Mouse (Mus musculus) testis, adult 2 months (tissue): Measurements from ENCODE around the gene Vrtn. TPM values are rescaled to one million over a fixed set of nuclear protein-coding genes. Genes with fewer than 3 reads are reported as not detected.

ENCODE experiments used
- H3K27ac ChIP-seq: fragments of 200-500 bp; 2 replicates; pipeline ENCODE4 v1.5.1; 2012; ENCODE audit warnings: low read depth, low read length; ENCODE audit not compliant: control insufficient read depth, insufficient read depth
- H3K27me3 ChIP-seq: fragments of 200-500 bp; 2 replicates; pipeline ENCODE4 v1.6.1; 2012; ENCODE audit warnings: mild to moderate bottlenecking, low read length, moderate library complexity; ENCODE audit not compliant: control insufficient read depth, insufficient read depth
- H3K36me3 ChIP-seq: fragments of 200-500 bp; 2 replicates; pipeline ENCODE4 v1.6.1; 2012; ENCODE audit warnings: mild to moderate bottlenecking, low read length; ENCODE audit not compliant: control insufficient read depth, insufficient read depth
- H3K4me1 ChIP-seq: fragments of 200-500 bp; 2 replicates; pipeline ENCODE4 v1.6.1; 2012; ENCODE audit warnings: low read length; ENCODE audit not compliant: control insufficient read depth, insufficient read depth
- H3K4me3 ChIP-seq: fragments of 200-500 bp; 2 replicates; pipeline ENCODE4 v1.5.1; 2012; ENCODE audit warnings: low read depth, mild to moderate bottlenecking, low read length, moderate library complexity, mixed read lengths; ENCODE audit not compliant: control insufficient read depth
- CTCF ChIP-seq: fragments of 200-500 bp; IDR thresholded peaks from 2 replicates; pipeline ENCODE4 v1.5.1; 2012; ENCODE audit warnings: low read depth, mild to moderate bottlenecking, inconsistent platforms, low read length, moderate library complexity; ENCODE audit not compliant: control insufficient read depth, insufficient read depth, insufficient replicate concordance
- POLR2A ChIP-seq: fragments of 200-500 bp; IDR thresholded peaks from 2 replicates; pipeline ENCODE4 v1.6.1; 2012; ENCODE audit warnings: low read depth, mild to moderate bottlenecking, inconsistent platforms, low read length, moderate library complexity; ENCODE audit not compliant: control insufficient read depth
- polyA plus RNA-seq: library from polyadenylated mRNA; depleted of rRNA; stranded (reverse); fragments of >200 nt; gene quantifications from 2 replicates; pipeline ENCODE4 v1.2.3, GENCODE M21; 2012; rRNA removed

Vrtn gene
- polyA plus RNA-seq, result 0.07 and 0.16 TPM in 2 replicates

GRCm38 (mm10) chr12:84640654-84641053 is at the start of gene Vrtn:
Vrtn (plus strand) TSS chr12:84641019.
- Histone ChIP-seq H3K27ac (no peak within 1 kb of the TSS), H3K27me3 (peaks cover 6% of the 10 kb centered on the region), H3K4me3 (peak within 1 kb of the TSS; percentile 49), H3K4me1 (peaks cover 8% of the 10 kb centered on the region), H3K36me3 (no peaks in the 10 kb centered on the region)
- TF ChIP-seq CTCF (no peak), POLR2A (no peak)

DNA sequence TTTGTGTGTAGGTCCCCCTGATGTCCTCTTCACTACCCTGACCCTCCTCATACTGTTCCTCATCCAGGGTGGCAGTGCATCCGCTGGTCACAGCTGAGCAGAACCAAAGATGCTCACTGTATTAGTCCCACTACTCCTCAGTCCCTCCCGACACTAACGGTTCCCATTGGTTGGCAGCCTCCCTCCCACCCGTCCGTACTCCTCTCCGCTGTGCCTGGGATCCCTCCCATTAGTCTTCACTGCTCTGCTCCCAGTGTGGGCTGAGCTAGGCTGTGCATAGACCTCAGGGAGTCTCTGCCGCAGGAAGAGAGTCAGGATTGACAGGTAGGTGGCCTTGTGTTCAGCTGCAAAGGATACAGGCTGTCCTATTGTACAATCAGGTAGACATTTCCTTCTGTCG is 42.5 kb upstream of the Vrtn start:
- TF ChIP-seq CTCF (no peak), POLR2A (no peak)
- H3K27me3 ChIP-seq, result no peaks in the 10 kb centered on the region
- no peaks in the 10 kb centered on the region for H3K36me3 ChIP-seq

GRCm38 (mm10) chr12:84604001-84604400 is 36.8 kb upstream of the Vrtn start:
- TF ChIP-seq POLR2A (no peak), CTCF (no peak)
- H3K36me3 ChIP-seq, result no peaks in the 10 kb centered on the region

More for the DNA sequence above, 42.5 kb upstream of the Vrtn start:
- Histone ChIP-seq H3K27ac (no peak overlapping the region), H3K4me3 (no peak overlapping the region), H3K4me1 (no peaks in the 10 kb centered on the region)

DNA sequence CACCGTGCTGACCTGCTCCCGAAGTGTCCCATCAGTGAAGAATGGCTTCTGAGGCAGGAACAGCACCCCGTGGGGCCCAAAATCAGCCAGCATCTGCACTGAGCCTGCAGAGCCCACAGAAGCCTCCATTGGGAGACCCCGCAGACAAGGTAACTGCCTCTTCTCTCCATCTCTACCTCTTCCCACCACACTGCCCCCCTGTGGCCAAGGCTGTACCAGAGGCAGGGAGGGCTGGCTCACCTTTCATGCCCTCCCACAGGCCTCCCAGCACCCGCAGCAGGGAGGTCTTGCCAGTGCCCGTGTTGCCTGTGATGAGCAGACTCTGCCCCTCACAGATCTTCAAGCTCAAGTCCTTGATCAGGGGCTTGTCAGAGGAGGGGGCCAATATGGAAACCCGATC is 35.0 kb upstream of the Vrtn start:
- no peaks in the 10 kb centered on the region for H3K36me3 ChIP-seq
- no peak overlapping the region for H3K4me3 ChIP-seq
- TF ChIP-seq POLR2A, result no peak
- peak; percentile 38; the same call in 1 of the 2 replicates for TF ChIP-seq CTCF
- no peaks in the 10 kb centered on the region for H3K27me3 ChIP-seq
- no peak overlapping the region for H3K27ac ChIP-seq
- no peaks in the 10 kb centered on the region for H3K4me1 ChIP-seq

More at GRCm38 (mm10) chr12:84604001-84604400, 36.8 kb upstream of the Vrtn start:
- H3K27me3 ChIP-seq, result no peaks in the 10 kb centered on the region
- no peak overlapping the region for H3K4me3 ChIP-seq
- H3K27ac ChIP-seq, result no peak overlapping the region
- H3K4me1 ChIP-seq, result no peaks in the 10 kb centered on the region

GRCm38 (mm10) chr12:84611718-84612117 is 29.1 kb upstream of the Vrtn start:
- H3K36me3 ChIP-seq, result no peaks in the 10 kb centered on the region
- no peak for TF ChIP-seq CTCF
- TF ChIP-seq POLR2A, result no peak
- H3K4me3 ChIP-seq, result no peak overlapping the region

GRCm38 (mm10) chr12:84612518-84612917 is 28.3 kb upstream of the Vrtn start:
- TF ChIP-seq POLR2A, result no peak
- TF ChIP-seq CTCF, result no peak
- no peak overlapping the region for H3K27ac ChIP-seq
- H3K27me3 ChIP-seq, result no peaks in the 10 kb centered on the region
- H3K36me3 ChIP-seq, result no peaks in the 10 kb centered on the region
- no peak overlapping the region for H3K4me3 ChIP-seq
- peaks cover 14% of the 10 kb centered on the region for H3K4me1 ChIP-seq

More at GRCm38 (mm10) chr12:84611718-84612117, 29.1 kb upstream of the Vrtn start:
- no peaks in the 10 kb centered on the region for H3K27me3 ChIP-seq
- H3K27ac ChIP-seq, result no peak overlapping the region
- peaks cover 11% of the 10 kb centered on the region for H3K4me1 ChIP-seq

DNA sequence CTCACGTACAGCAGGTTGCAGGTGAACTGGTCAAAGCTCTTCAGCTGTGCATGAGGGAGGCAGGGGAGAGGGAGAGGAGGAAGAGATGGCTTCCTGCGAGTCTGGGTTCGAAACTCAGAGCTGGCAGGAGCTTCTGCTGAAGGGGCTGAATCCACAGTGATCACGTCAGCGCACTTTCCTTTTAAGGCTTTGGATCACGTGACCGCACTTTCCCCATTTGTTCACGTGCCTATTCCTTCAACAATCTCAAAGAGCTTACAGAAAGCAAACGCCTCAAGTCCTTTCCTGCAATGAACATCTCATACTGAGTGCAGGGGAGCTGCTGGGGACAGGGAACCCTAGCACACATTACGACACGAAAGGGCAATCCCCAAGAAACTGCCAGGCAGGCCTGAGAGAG is 26.8 kb upstream of the Vrtn start:
- Histone ChIP-seq H3K27ac (no peak overlapping the region), H3K4me1 (peaks cover 16% of the 10 kb centered on the region), H3K36me3 (no peaks in the 10 kb centered on the region), H3K4me3 (peak overlapping the region; percentile 49), H3K27me3 (no peaks in the 10 kb centered on the region)
- TF ChIP-seq CTCF, result no peak
- no peak for TF ChIP-seq POLR2A

DNA sequence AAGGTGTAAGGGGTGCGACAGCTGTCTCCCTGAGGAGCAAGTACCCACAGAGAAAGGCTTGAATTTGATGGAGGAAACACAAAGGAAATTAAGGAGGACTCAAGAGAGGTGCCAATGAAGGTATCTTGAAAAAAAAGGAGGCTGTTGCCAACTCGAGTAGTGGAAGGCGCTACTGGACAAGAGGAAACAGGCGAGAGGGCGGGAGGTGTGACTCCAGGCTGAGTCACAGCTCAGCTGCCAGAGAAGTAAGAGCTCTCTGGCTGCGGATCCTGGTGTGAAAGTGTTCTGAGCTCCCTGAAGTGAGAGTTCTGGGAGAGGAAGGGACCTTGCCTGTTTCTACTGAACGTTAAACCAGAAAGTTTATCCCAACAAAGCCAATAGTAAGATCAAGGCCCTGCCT is 26.3 kb upstream of the Vrtn start:
- TF ChIP-seq POLR2A, result no peak
- TF ChIP-seq CTCF, result no peak
- no peak overlapping the region for H3K4me3 ChIP-seq
- H3K4me1 ChIP-seq, result peaks cover 16% of the 10 kb centered on the region
- no peak overlapping the region for H3K27ac ChIP-seq
- H3K27me3 ChIP-seq, result no peaks in the 10 kb centered on the region
- no peaks in the 10 kb centered on the region for H3K36me3 ChIP-seq
